Comparison of ENCODE assay signal across 8 mouse cellular contexts in the genomic region with DNA sequence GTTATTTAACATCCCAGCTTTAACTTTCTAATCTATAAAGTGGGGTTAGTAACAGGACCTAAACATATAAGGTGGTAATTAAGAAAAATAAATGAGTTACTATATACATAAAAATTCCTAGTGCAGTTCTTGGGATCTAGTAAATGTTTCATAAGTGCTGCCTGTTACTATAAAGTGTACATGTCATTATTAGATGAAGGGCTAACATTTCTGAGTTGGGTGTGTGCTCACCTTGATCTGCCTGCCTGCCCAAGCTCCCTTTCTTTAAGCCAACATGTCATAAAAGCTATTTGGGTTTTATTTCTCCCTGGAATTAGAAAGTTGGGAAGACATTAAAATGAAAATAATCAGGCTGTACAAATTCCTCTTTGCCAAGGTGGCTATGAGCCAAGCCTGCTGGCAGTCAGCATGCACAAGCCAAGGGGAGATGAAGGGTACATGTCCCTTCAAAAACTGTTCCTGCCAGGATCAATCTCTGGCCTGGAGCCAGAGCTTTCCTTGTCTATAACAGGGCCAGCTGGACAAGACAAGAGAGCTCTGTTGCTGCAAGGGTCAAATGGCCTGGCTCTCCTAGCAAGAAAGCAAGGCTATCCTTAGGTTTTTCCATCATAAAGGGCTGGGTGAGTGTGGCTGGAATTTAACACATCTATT. TPM values are rescaled to one million over a fixed set of nuclear protein-coding genes. Genes with fewer than 3 reads are reported as not detected.
A peak's percentile ranks its signal among the peaks of the same experiment; 100 is the strongest.
DNase-seq lines count a peak whose midpoint lies in the region; ATAC-seq and TF ChIP-seq lines count a peak whose summit lies in the region.

No protein-coding gene starts in this region.

- no peak overlapping the region for H3K4me3 ChIP-seq in kidney, embryonic 14.5 days (ENCODE audit: low read length)
- no peak overlapping the region for H3K4me3 ChIP-seq in kidney, postnatal 0 days (replicated peaks; ENCODE audit: low read depth, low read length)
- no peak overlapping the region for H3K4me3 ChIP-seq in limb, embryonic 15.5 days

- no peaks in the 10 kb centered on the region for H3K9me3 ChIP-seq in kidney, embryonic 14.5 days (ENCODE audit: control insufficient read depth, low read length)
- H3K9me3 ChIP-seq in kidney, postnatal 0 days (replicated peaks; ENCODE audit: low read length), result no peaks in the 10 kb centered on the region
- no peaks in the 10 kb centered on the region for H3K9me3 ChIP-seq in limb, embryonic 15.5 days

- H3K4me2 ChIP-seq in kidney, embryonic 14.5 days (replicated peaks; ENCODE audit: low read depth, low read length), result no peak overlapping the region
- H3K4me2 ChIP-seq in kidney, postnatal 0 days (ENCODE audit: low read length), result no peak overlapping the region
- H3K4me2 ChIP-seq in limb, embryonic 15.5 days, result no peak overlapping the region

- no peak for TF ChIP-seq CTCF in kidney, postnatal 0 days (IDR thresholded peaks at IDR 0.05; ENCODE audit: low read depth)

- no peaks in the 10 kb centered on the region for H3K36me3 ChIP-seq in kidney, embryonic 14.5 days (ENCODE audit: control insufficient read depth, insufficient read depth, low read length)
- no peaks in the 10 kb centered on the region for H3K36me3 ChIP-seq in kidney, postnatal 0 days (ENCODE audit: insufficient read depth, low read length)
- H3K36me3 ChIP-seq in limb, embryonic 15.5 days, result no peaks in the 10 kb centered on the region

- H3K27ac ChIP-seq in kidney, embryonic 14.5 days (ENCODE audit: low read depth, low read length), result no peak overlapping the region
- peak overlapping the region; percentile 70 for H3K27ac ChIP-seq in kidney, postnatal 0 days
- H3K27ac ChIP-seq in limb, embryonic 15.5 days, result peak overlapping the region; percentile 57; the same call in 1 of the 2 replicates

- DNase-seq in kidney, adult 11 months, result peak; percentile 83
- DNase-seq in gastrocnemius, postnatal 25 days, result peak; percentile 24
- DNase-seq in kidney, postnatal 0 days (ENCODE audit: low spot score), result peak; percentile 9
- no peak for DNase-seq in c-Kit-positive CD71-positive TER-119-positive erythroid progenitor cells, embryonic 14.5 days (ENCODE audit: low spot score)

- no peaks in the 10 kb centered on the region for H3K27me3 ChIP-seq in kidney, embryonic 14.5 days (ENCODE audit: control insufficient read depth, insufficient read depth, low read length)
- no peaks in the 10 kb centered on the region for H3K27me3 ChIP-seq in kidney, postnatal 0 days (ENCODE audit: insufficient read depth, low read length)
- no peaks in the 10 kb centered on the region for H3K27me3 ChIP-seq in limb, embryonic 15.5 days

- H3K4me1 ChIP-seq in kidney, embryonic 14.5 days (ENCODE audit: control insufficient read depth, insufficient read depth, low read length), result 0 out of 2 replicates have a peak, but pooled peaks cover 6% of the 10 kb centered on the region
- peaks cover 6% of the 10 kb centered on the region; the same call in 1 of the 2 replicates for H3K4me1 ChIP-seq in kidney, postnatal 0 days (replicated peaks; ENCODE audit: insufficient read depth, low read length)
- peaks cover 10% of the 10 kb centered on the region for H3K4me1 ChIP-seq in limb, embryonic 15.5 days

- ATAC-seq in kidney, embryonic 14.5 days (ENCODE audit: low FRiP score, low TSS enrichment), result no peak
- ATAC-seq in cerebellum, adult (ENCODE audit: insufficient number of reproducible peaks, low FRiP score, low TSS enrichment), result peak; percentile 75
- ATAC-seq in kidney, postnatal 0 days (replicated peaks; ENCODE audit: low FRiP score, low read depth), result no peak
- ATAC-seq in limb, embryonic 15.5 days (ENCODE audit: insufficient number of reproducible peaks, low FRiP score, low TSS enrichment, low read depth), result no peak
- ATAC-seq in monocyte, adult 5-6 weeks (replicated peaks; ENCODE audit: insufficient number of reproducible peaks, low FRiP score, low TSS enrichment, poor library complexity, severe bottlenecking), result no peak

- H3K9ac ChIP-seq in kidney, embryonic 14.5 days (ENCODE audit: low read depth, low read length), result no peak overlapping the region
- H3K9ac ChIP-seq in kidney, postnatal 0 days (ENCODE audit: low read depth, low read length), result no peak overlapping the region
- H3K9ac ChIP-seq in limb, embryonic 15.5 days, result no peak overlapping the region

RNA-seq across cellular contexts. Expression of a gene that starts 59.9 kb away (rescaled TPM):
- polyA plus RNA-seq in kidney, embryonic 14.5 days (2014; fragmentation: Nextera tagmentation; extraction: Ambion mirVana), result 15.7 and 16.4 TPM in 2 replicates
- total RNA-seq in gastrocnemius, postnatal 25 days (2021), result 10 to 100 TPM; 43.8 to 49.2 TPM
- 10.4 and 12.2 TPM in 2 replicates for polyA plus RNA-seq in kidney, postnatal 0 days (2015; fragmentation: Nextera tagmentation; extraction: Ambion mirVana)
- 6.0 and 8.0 TPM in 2 replicates for polyA plus RNA-seq in limb, embryonic 15.5 days (2015; fragmentation: Nextera tagmentation; extraction: Ambion mirVana)
- total RNA-seq in monocyte, adult 5-6 weeks (2017), result 26.1 to 56.0 TPM (median 31.8 TPM) in 3 replicates
